Mouse (Mus musculus) heart, adult 18-20 months (tissue): ENCODE data around the gene Hsp90aa1. TPM values are rescaled to one million over a fixed set of nuclear protein-coding genes. Genes with fewer than 3 reads are reported as not detected.
A peak's percentile ranks its signal among the peaks of the same experiment; 100 is the strongest.
"Not testable (repeated sequence)": the region's sequence is repeated elsewhere in the genome, so short reads cannot be mapped to it uniquely, and the experiment has no call there.

Experiments used
- DNase-seq, 2 experiments: peaks; one replicate each; pipeline ENCODE4 v3.0.0; 2021 to 2022; ENCODE audit warnings: mixed read lengths in 1 of 2
- total RNA-seq, 2 experiments: library from RNA; stranded (reverse); gene quantifications; 2 replicates each; pipeline ENCODE4 v1.2.3; 2021

Gene Hsp90aa1
- total RNA-seq, 2 experiments from 2014 or later: 261 to 408 TPM

GRCm38 (mm10) chr12:110699171-110699547 lies 3.4 kb downstream of the Hsp90aa1 start:
- DNase-seq: no peak

- no peak for DNase-seq
Observed at GRCm38 (mm10) chr12:110698523-110699170, 3.9 kb downstream of the Hsp90aa1 start.

- DNase-seq: no peak
Observed at GRCm38 (mm10) chr12:110698080-110698479, 4.4 kb downstream of the Hsp90aa1 start.

- DNase-seq: no peak
Observed at GRCm38 (mm10) chr12:110697457-110697856, 5.1 kb downstream of the Hsp90aa1 start.

- no peak for DNase-seq
Observed at GRCm38 (mm10) chr12:110696975-110697400, 5.5 kb downstream of the Hsp90aa1 start.

GRCm38 (mm10) chr12:110696173-110696974 lies 6.2 kb downstream of the Hsp90aa1 start:
- peak; percentile 97 to 98 for DNase-seq

- peak; percentile 61 to 74 for DNase-seq
Observed at GRCm38 (mm10) chr12:110695676-110696171, 6.8 kb downstream of the Hsp90aa1 start.

- DNase-seq: not testable (repeated sequence)
Observed at GRCm38 (mm10) chr12:110693378-110693777, 9.2 kb downstream of the Hsp90aa1 start.

- no peak for DNase-seq
Observed at GRCm38 (mm10) chr12:110689919-110690643, 12.4 kb downstream of the Hsp90aa1 start.

- DNase-seq: not testable (repeated sequence)
Observed at GRCm38 (mm10) chr12:110688921-110689320, 13.6 kb downstream of the Hsp90aa1 start.

GRCm38 (mm10) chr12:110687894-110688734 lies 14.4 kb downstream of the Hsp90aa1 start:
- peak; percentile 82 to 86 for DNase-seq

- no peak for DNase-seq
Observed at GRCm38 (mm10) chr12:110683580-110683979, 18.9 kb downstream of the Hsp90aa1 start.

GRCm38 (mm10) chr12:110682561-110683299 lies 19.8 kb downstream of the Hsp90aa1 start, which contains the start of gene 1700001K19Rik:
1700001K19Rik (minus strand) TSS chr12:110682619.
- no peak for DNase-seq

- DNase-seq: no peak
Observed at GRCm38 (mm10) chr12:110681878-110682277, 20.6 kb downstream of the Hsp90aa1 start.

- peak; percentile 51 to 59 for DNase-seq
Observed at GRCm38 (mm10) chr12:110681191-110681590, 21.3 kb downstream of the Hsp90aa1 start.

GRCm38 (mm10) chr12:110674243-110674642 lies 28.3 kb downstream of the Hsp90aa1 start:
- DNase-seq: no peak

- peak; percentile 27 to 36 for DNase-seq
Observed at GRCm38 (mm10) chr12:110667466-110668077, 35.0 kb downstream of the Hsp90aa1 start.

- no peak for DNase-seq
Observed at GRCm38 (mm10) chr12:110661746-110662145, 40.8 kb downstream of the Hsp90aa1 start.

GRCm38 (mm10) chr12:110651464-110651863 lies 51.1 kb downstream of the Hsp90aa1 start:
- no peak for DNase-seq

- no peak for DNase-seq
Observed at GRCm38 (mm10) chr12:110650241-110650641, 52.3 kb downstream of the Hsp90aa1 start.
